Mouse (Mus musculus) C2C12 (cell line): ENCODE measurements around the gene Gm12248.

Experiments
- CEBPB ChIP-seq: IDR thresholded peaks from one replicate; pipeline ENCODE4 v1.6.1; 2011; ENCODE audit warnings: low read depth, mild to moderate bottlenecking, control low read depth, moderate library complexity
- CTCF ChIP-seq: IDR thresholded peaks from one replicate; pipeline ENCODE4 v1.5.1; 2011; ENCODE audit not compliant: control insufficient read depth, insufficient read depth, insufficient read length
- MYOD1 ChIP-seq: IDR thresholded peaks from one replicate; pipeline ENCODE4 v1.6.1; 2011; ENCODE audit warnings: low read depth; ENCODE audit not compliant: control insufficient read depth, insufficient read length

DNA sequence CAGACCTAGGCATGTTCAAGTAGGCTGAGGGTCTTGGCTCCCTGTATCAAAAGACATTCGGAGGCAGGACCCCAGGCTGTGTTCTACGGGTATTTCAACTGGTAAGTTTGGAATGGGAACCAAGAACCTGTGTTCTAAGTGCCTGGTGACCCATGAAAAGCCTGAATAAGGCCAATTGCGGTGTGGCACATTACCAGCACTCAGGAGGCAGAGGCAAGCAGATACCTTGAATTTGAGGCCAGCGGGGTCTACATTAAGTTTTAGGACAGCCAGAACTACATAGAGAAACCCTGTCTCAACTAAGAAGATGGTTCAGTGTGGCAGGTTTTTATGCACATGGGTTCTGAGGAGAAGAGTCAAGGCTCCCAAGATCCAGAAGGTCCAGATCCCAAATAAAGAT is 27.9 kb downstream of the Gm12248 start:
- TF ChIP-seq CTCF (no peak), MYOD1 (no peak), CEBPB (no peak)
